Mouse (Mus musculus) CH12.LX (cell line): ENCODE data around the gene Ccdc3. TPM values are rescaled to one million over a fixed set of nuclear protein-coding genes. Genes with fewer than 3 reads are reported as not detected.

Experiments used
- DNase-seq: peaks from one replicate; pipeline ENCODE4 v3.0.0-alpha.2; 2013; ENCODE audit errors: extremely low read depth
- H3K27ac ChIP-seq: 2 replicates; pipeline ENCODE4 v1.5.1; 2012; ENCODE audit warnings: low read depth, mild to moderate bottlenecking, control low read depth, moderate library complexity; ENCODE audit not compliant: insufficient read depth
- H3K27me3 ChIP-seq: replicated peaks from 2 replicates; pipeline ENCODE3; 2012; ENCODE audit warnings: inconsistent platforms
- H3K36me3 ChIP-seq, 2 experiments: replicated peaks in 1 of 2; 2 replicates each; pipeline versions ENCODE3 to v1.6.1; 2012; ENCODE audit warnings: inconsistent platforms in 1 of 2, low read length in 1 of 2, mild to moderate bottlenecking in 1 of 2, mixed read lengths in 1 of 2, moderate library complexity in 1 of 2; ENCODE audit not compliant: control insufficient read depth in 1 of 2, insufficient read depth in 1 of 2
- H3K4me1 ChIP-seq, 2 experiments: 2 replicates each; pipeline ENCODE4 v1.6.1; 2012; ENCODE audit warnings: inconsistent platforms in 1 of 2, moderate library complexity in 1 of 2; ENCODE audit not compliant: insufficient read depth in 2 of 2, control insufficient read depth in 1 of 2
- H3K4me2 ChIP-seq: 2 replicates; pipeline ENCODE4 v1.6.1; 2012; ENCODE audit warnings: low read depth, mild to moderate bottlenecking, control low read depth; ENCODE audit not compliant: poor library complexity, insufficient read depth, severe bottlenecking
- H3K4me3 ChIP-seq, 3 experiments: fragments of 150-350 bp in 1 of 3; sonication (generic) in 1 of 3; replicated peaks in 1 of 3; 2 replicates each; pipeline versions ENCODE3 to v1.5.1; 2011 to 2012; ENCODE audit warnings: low read depth in 2 of 3, low read length in 2 of 3, mild to moderate bottlenecking in 2 of 3, moderate library complexity in 2 of 3, control low read depth in 1 of 3, improper control_type of control experiment in 1 of 3, inconsistent platforms in 1 of 3, mixed read lengths in 1 of 3; ENCODE audit not compliant: poor library complexity in 1 of 3
- H3K79me2 ChIP-seq: replicated peaks from 2 replicates; pipeline ENCODE4 v1.6.1; 2012; ENCODE audit warnings: mild to moderate bottlenecking, moderate library complexity; ENCODE audit not compliant: control insufficient read depth, poor library complexity, insufficient read depth, severe bottlenecking; ENCODE audit errors: extremely low read depth
- H3K9ac ChIP-seq: 2 replicates; pipeline ENCODE4 v1.6.1; 2012; ENCODE audit warnings: low read depth, mild to moderate bottlenecking, control low read depth, moderate library complexity; ENCODE audit not compliant: insufficient read depth
- H3K9me3 ChIP-seq: replicated peaks from 2 replicates; pipeline ENCODE3; 2012; ENCODE audit warnings: low read length, inconsistent platforms, mixed read lengths
- BHLHE40 ChIP-seq: IDR thresholded peaks from 2 replicates; pipeline ENCODE4 v1.6.1; 2011; ENCODE audit warnings: mild to moderate bottlenecking, low read depth, low read length, improper control_type of control experiment
- CHD2 ChIP-seq: IDR thresholded peaks from 2 replicates; pipeline ENCODE4 v1.6.1; 2011; ENCODE audit warnings: low read length, improper control_type of control experiment
- EP300 ChIP-seq: IDR thresholded peaks from 2 replicates; pipeline ENCODE4 v1.6.1; 2011; ENCODE audit warnings: low read length, improper control_type of control experiment
- GABPA ChIP-seq: IDR thresholded peaks from 2 replicates; pipeline ENCODE4 v1.6.1; 2012; ENCODE audit warnings: low read depth, low read length, improper control_type of control experiment, inconsistent platforms; ENCODE audit not compliant: insufficient replicate concordance
- JUND ChIP-seq: conservative IDR thresholded peaks from 2 replicates; pipeline ENCODE4 v1.6.1; 2011; ENCODE audit warnings: low read depth, low read length, improper control_type of control experiment
- KAT2A ChIP-seq: IDR thresholded peaks from 2 replicates; pipeline ENCODE4 v1.6.1; 2012; ENCODE audit warnings: low read length, improper control_type of control experiment, inconsistent platforms; ENCODE audit not compliant: insufficient replicate concordance
- MAFK ChIP-seq: IDR thresholded peaks from 2 replicates; pipeline ENCODE4 v1.6.1; 2011; ENCODE audit warnings: low read length, improper control_type of control experiment; ENCODE audit not compliant: insufficient replicate concordance
- MAZ ChIP-seq: IDR thresholded peaks from 2 replicates; pipeline ENCODE4 v1.6.1; 2012; ENCODE audit warnings: low read depth, mild to moderate bottlenecking, inconsistent platforms, low read length, improper control_type of control experiment, moderate library complexity
- MEF2A ChIP-seq: IDR thresholded peaks from 2 replicates; pipeline ENCODE4 v1.6.1; 2014; ENCODE audit warnings: low read depth, mild to moderate bottlenecking, inconsistent platforms, low read length, improper control_type of control experiment, borderline replicate concordance
- MXI1 ChIP-seq: IDR thresholded peaks from 2 replicates; pipeline ENCODE4 v1.6.1; 2011; ENCODE audit warnings: mild to moderate bottlenecking, low read depth, low read length, improper control_type of control experiment
- MYC ChIP-seq: IDR thresholded peaks from 2 replicates; pipeline ENCODE4 v1.6.1; 2011; ENCODE audit warnings: low read depth, mild to moderate bottlenecking, improper control_type of control experiment, low read length
- PAX5 ChIP-seq: IDR thresholded peaks from 2 replicates; pipeline ENCODE4 v1.6.1; 2012; ENCODE audit warnings: low read length, inconsistent platforms, mixed read lengths
- POLR2A ChIP-seq: IDR thresholded peaks from 2 replicates; pipeline ENCODE4 v1.6.1; 2011; ENCODE audit warnings: low read depth, mild to moderate bottlenecking, improper control_type of control experiment, low read length
- POLR2AphosphoS2 ChIP-seq: IDR thresholded peaks from 2 replicates; pipeline ENCODE4 v1.6.1; 2011; ENCODE audit warnings: low read depth, low read length, improper control_type of control experiment
- SIN3A ChIP-seq: IDR thresholded peaks from 2 replicates; pipeline ENCODE4 v1.6.1; 2012; ENCODE audit warnings: low read length, improper control_type of control experiment, inconsistent platforms
- SMC3 ChIP-seq: IDR thresholded peaks from 2 replicates; pipeline ENCODE4 v1.6.1; 2011; ENCODE audit warnings: low read depth, low read length, improper control_type of control experiment
- TBP ChIP-seq: conservative IDR thresholded peaks from 2 replicates; pipeline ENCODE4 v1.6.1; 2011; ENCODE audit warnings: low read depth, low read length, improper control_type of control experiment
- TCF12 ChIP-seq: IDR thresholded peaks from 2 replicates; pipeline ENCODE4 v1.6.1; 2014; ENCODE audit warnings: low read depth, mild to moderate bottlenecking, inconsistent platforms, low read length, improper control_type of control experiment
- UBTF ChIP-seq: IDR thresholded peaks from 2 replicates; pipeline ENCODE4 v1.6.1; 2012; ENCODE audit warnings: low read depth, mild to moderate bottlenecking, inconsistent platforms, low read length, improper control_type of control experiment, moderate library complexity
- USF1 ChIP-seq: IDR thresholded peaks from 2 replicates; pipeline ENCODE4 v1.6.1; 2014; ENCODE audit warnings: low read depth, mild to moderate bottlenecking, inconsistent platforms, low read length, improper control_type of control experiment
- USF2 ChIP-seq: conservative IDR thresholded peaks from 2 replicates; pipeline ENCODE4 v1.6.1; 2011; ENCODE audit warnings: low read depth, low read length, improper control_type of control experiment
- dilution Hi-C: fragments of 300-500 bp; cut with MboI; formaldehyde crosslinking; loops from 2 replicates; pipeline ENCODE4 v1.14.3; 2020; ENCODE audit warnings: low sequenced_read_pairs; ENCODE audit not compliant: extremely low pct_unique_long_range_greater_than_20kb, extremely low pct_ligation_motif_present
- in situ Hi-C: fragments of 300-500 bp; cut with MboI; formaldehyde crosslinking; loops from 3 replicates; pipeline ENCODE4 v1.14.3; 2019; ENCODE audit warnings: low sequenced_read_pairs, low pct_ligation_motif_present, low pct_unique_long_range_greater_than_20kb, mixed read lengths
- polyA plus RNA-seq: library from polyadenylated mRNA; unstranded; fragments of >175 nt; gene quantifications from 2 replicates; pipeline ENCODE4 v1.2.1, GENCODE M21; 2012; ENCODE audit warnings: low read depth; ENCODE audit not compliant: insufficient read length
- total RNA-seq, 2 experiments: library from RNA; depleted of rRNA; stranded (reverse); fragments of 300-350 nt in 1 of 2; fragments of >200 nt in 1 of 2; gene quantifications; 2 replicates each; pipeline ENCODE4 v1.2.3; 2012 to 2014

Gene Ccdc3
- total and polyA plus RNA-seq, 3 experiments: not detected

DNA sequence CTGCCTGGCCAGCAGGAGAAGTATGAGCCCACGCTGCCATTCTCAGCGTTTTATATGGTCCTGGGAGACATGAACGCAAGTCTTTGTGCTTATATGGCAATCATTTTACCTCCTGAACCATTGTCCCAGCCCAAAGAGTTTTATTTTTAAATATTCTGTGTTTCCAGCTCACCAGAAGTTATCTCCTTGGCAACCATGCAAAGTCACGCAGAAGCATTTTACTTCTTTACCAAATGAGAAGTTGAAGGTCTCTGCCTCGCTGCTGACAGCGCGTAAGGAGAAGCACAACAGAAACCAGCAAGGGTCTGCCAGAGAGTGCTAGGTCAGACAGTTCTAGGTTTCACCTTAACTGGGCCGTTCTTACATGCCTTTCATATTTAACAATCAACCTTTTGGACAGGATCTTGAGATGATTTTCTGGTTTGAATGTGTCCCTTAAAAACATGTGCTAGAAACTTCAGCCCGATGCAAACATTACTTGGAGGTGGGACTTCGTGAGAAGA lies 35.8 kb upstream of the Ccdc3 start:
- Histone ChIP-seq H3K27me3 (peaks cover 2% of the 10 kb centered on the region), H3K9ac (no peak overlapping the region), H3K9me3 (peaks cover 3% of the 10 kb centered on the region), H3K4me1 (peaks cover 0 to 6% of the 10 kb centered on the region in 2 experiments; a peak in 1 of 4 replicates), H3K79me2 (no peaks in the 10 kb centered on the region), H3K27ac (no peak overlapping the region), H3K4me2 (peak overlapping the region; percentile 4; the same call in 1 of the 2 replicates), H3K36me3 (no peaks in the 10 kb centered on the region), H3K4me3 (no peak overlapping the region)
- dilution Hi-C loops: no loop called here
- no peak for DNase-seq
- TF ChIP-seq SMC3 (no peak), TBP (no peak), CHD2 (no peak), MXI1 (no peak), USF1 (no peak), MAZ (no peak), POLR2A (no peak), MEF2A (no peak), POLR2AphosphoS2 (no peak), JUND (no peak), SIN3A (no peak)
- in situ Hi-C loops: no loop called here

GRCm38 (mm10) chr2:5102891-5103290 lies 34.7 kb upstream of the Ccdc3 start:
- Histone ChIP-seq H3K4me3 (no peak overlapping the region), H3K36me3 (no peaks in the 10 kb centered on the region), H3K4me1 (peaks cover 0 to 3% of the 10 kb centered on the region in 2 experiments; a peak in 1 of 4 replicates)
- in situ Hi-C loops: no loop called here
- dilution Hi-C loops: no loop called here
- TF ChIP-seq KAT2A: no peak
- TF ChIP-seq TBP: no peak
- TF ChIP-seq GABPA: no peak
- TF ChIP-seq TCF12: no peak
- no peak for TF ChIP-seq SMC3
- no peak for TF ChIP-seq USF1
- no peak for TF ChIP-seq MAFK
- TF ChIP-seq MYC: no peak
- no peak for TF ChIP-seq PAX5
- no peak for TF ChIP-seq JUND
- no peak for TF ChIP-seq MXI1
- TF ChIP-seq POLR2A: no peak
- TF ChIP-seq BHLHE40: no peak
- TF ChIP-seq UBTF: no peak
- TF ChIP-seq USF2: no peak
- TF ChIP-seq EP300: no peak
- TF ChIP-seq, all 38 proteins: peak for 0
- H3K79me2 ChIP-seq: no peaks in the 10 kb centered on the region
- H3K27me3 ChIP-seq: peaks cover 2% of the 10 kb centered on the region
- H3K9me3 ChIP-seq: peaks cover 5% of the 10 kb centered on the region
- H3K9ac ChIP-seq: no peak overlapping the region
- no peak overlapping the region for H3K27ac ChIP-seq
- no peak for DNase-seq
- H3K4me2 ChIP-seq: no peak overlapping the region
